Mouse (Mus musculus) regulatory T cell (primary cell): Measurements from ENCODE around the gene Akr1c14.
"Not testable (repeated sequence)": the region's sequence is repeated elsewhere in the genome, so short reads cannot be mapped to it uniquely, and the experiment has no call there.

Experiments used
- in situ Hi-C: fragments of 300-600 bp; cut with MboI, MseI; formaldehyde crosslinking; loops from one replicate; pipeline ENCODE4 v1.15.1; 2025; ENCODE audit warnings: high pct_unique_total_duplicates

Gene Akr1c14

DNA sequence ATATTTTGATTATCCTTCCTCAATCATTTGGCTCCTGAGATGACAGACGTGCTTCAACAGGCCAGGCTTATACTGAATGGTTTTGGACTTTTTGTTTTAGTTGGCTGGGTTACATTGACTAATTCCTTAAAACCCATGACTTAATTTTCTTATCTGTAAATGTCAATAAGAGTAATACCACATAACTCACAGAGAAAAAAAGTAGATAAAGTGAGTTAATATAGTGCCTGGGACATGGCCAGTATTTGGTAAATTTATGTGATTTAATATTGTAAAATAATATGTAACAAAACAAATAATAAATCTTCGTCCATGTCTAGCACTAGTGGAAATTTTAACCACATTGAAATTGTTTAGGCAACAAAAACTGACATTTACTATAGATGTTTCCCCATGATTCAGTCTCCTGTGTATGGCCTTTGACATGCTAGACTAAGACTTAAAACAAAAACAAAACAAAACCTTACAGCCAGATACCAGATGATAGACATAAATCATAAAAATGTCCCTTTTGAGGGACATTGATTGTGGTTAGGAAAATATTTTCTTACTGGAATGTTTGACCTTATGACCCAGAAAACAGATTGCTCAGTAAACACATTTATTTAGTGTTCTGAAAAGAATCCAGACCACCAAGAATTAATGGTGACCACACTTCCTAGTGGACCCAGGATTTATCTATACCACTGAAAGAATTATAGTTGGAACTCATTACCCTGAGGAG is 70.5 kb downstream of the Akr1c14 start:
- in situ Hi-C loops = no loop called here

DNA sequence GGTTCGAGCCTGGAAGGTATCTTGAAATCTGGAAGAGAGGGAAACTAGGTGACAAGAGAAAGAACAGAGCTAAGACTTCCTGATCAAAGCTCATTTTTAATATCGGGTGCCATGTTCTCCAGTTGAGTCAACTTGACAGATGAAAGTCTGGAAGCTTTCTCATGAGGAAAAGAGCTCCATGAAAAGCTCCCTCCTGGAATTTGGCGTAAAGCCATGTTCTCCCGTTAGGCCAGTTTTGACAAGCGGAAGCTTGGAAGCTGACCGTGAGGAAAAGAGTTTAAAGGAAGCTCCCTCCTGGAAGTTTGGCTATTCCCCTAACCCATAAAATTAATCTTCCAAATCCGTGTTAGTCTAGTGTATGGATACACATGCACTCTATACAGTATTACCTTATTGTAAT is 74.3 kb downstream of the Akr1c14 start:
- in situ Hi-C loops = no loop called here

DNA sequence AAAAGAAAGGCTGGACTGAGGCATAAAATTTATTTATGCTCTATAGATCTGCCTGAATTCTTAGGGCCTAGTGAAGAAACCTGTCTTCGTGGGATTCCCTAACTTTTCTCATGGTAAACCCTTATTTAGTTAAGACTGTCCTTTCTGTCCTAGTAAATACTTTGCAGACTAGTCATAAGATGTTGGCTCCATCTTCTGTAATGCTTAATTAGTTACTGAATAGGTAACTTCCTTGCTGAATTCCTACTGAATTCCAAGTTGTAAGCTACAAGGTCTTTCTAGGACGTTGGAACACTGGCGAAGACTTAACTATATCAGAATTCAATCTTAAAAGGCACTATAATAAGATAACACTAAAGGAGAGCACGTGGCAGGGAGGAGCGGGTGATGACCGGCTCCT is 75.7 kb downstream of the Akr1c14 start:
- in situ Hi-C loops = not testable (repeated sequence)

DNA sequence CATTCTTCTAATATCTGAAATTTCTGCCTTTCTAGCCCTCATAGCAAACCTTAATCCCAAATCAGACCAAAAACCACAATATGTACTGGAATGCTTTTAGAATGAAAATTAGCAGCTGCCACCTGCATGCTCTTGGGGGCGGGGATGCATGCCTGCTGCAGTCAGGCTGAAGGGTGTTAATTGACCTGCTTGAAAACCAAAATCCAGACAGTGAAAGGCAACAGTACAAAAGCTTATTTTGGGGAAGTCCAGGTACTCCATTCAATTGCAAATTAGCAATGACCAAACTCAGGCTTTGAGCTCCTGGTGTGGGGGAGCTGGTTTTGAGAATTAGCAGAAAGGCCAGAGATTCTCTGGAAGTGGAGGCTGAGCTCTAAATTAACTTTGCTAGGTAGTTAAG is 77.0 kb downstream of the Akr1c14 start:
- in situ Hi-C loops = not testable (repeated sequence)

DNA sequence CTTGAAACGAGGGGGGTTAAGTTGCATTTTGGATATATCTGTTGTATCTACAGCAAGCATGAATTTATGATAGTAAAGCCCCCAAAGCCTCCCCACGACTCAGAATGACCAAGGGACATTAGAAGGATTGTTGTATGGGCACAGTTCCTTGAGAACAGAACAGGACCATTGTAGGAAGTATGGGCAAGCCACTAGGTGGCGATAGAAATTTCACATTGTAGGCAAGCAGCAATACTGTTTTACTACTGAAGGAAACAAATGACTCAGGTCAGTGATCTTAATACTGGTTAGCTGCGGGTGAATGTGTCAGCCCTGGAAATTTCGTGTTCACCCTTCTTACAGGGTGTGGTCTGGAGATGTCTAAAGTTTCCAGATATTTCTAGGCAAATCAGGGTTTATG is 80.3 kb downstream of the Akr1c14 start:
- in situ Hi-C loops = no loop called here

DNA sequence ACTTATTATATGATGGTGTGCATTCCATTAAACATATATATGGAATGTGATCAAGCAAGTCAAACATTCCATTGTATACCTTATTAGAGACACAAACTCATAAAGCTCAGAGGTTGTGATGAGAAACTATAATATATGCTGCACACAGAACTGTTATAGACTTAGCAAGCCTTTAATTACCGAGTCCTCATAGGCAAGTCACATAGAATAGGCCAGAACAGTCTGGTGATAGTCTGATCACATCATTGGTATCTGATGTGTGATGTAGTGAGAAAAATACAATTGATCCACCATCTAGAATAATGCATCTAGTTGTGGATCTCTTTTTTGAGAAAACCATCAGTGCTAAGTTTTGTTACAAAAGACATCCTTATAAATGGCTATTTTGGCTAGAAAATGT is 82.5 kb downstream of the Akr1c14 start:
- in situ Hi-C loops = loop anchor here (5.0 to 10.0 kb wide), 3 partner anchors 41 to 481 kb away; no protein-coding TSS in a partner anchor

DNA sequence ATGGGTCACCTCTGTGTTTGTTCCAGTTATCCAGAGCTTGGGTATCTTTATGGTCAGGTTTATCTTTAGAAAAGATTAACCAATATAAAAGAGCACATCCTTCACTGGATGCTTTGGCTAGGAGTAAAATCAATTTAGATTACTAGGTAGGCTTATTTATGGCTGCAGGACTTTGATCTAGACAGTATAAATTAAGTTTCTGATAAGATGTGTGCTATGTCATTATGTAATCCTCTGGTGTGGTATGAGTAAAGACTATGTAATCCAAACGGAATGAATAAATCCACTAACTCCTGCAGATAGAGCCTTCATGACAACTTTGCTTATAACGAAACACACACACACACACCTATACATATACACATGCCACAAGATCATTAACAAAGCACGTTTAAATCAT is 82.9 kb downstream of the Akr1c14 start:
- in situ Hi-C loops = loop anchor here (5.0 to 10.0 kb wide), 3 partner anchors 41 to 481 kb away; no protein-coding TSS in a partner anchor

DNA sequence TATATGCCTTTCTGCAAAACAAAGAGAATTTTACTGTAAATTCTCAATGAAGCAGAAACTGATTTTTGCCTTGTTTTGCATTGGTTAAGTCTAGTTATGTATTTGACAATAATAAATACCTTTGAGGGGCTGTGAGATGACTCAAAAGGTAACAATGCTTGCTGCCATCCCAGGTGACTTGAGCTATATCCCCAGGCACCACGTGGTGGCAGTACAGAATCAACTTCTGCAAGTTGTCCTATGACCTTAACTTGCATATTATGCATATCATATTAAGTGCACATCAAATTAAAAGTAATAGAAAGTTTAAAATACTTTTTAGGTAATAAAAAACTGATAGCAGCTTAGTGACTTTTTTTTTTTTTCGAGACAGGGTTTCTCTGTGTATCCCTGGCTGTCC is 84.3 kb downstream of the Akr1c14 start:
- in situ Hi-C loops = loop anchor here (5.0 to 10.0 kb wide), 3 partner anchors 39 to 479 kb away; no protein-coding TSS in a partner anchor
